Mouse (Mus musculus) MEL (cell line): ENCODE data around the gene Gfra4. TPM values are rescaled to one million over a fixed set of nuclear protein-coding genes. Genes with fewer than 3 reads are reported as not detected.

ENCODE experiments used
- DNase-seq: peaks from one replicate; pipeline ENCODE4 v3.0.0; 2011; ENCODE audit warnings: low read depth, low spot score
- H3K27ac ChIP-seq: 2 replicates; pipeline ENCODE4 v1.5.1; 2012; ENCODE audit warnings: low read depth, mild to moderate bottlenecking, control low read depth, low read length, moderate library complexity; ENCODE audit not compliant: control insufficient read depth
- H3K27me3 ChIP-seq, 2 experiments: fragments of 150-350 bp in 1 of 2; sonication (generic) in 1 of 2; 2 replicates each; pipeline ENCODE4 v1.6.1; 2012; ENCODE audit warnings: low read length in 2 of 2, mild to moderate bottlenecking in 2 of 2, improper control_type of control experiment in 1 of 2, moderate library complexity in 1 of 2; ENCODE audit not compliant: insufficient read depth in 2 of 2, control insufficient read depth in 1 of 2
- H3K36me3 ChIP-seq, 2 experiments: 2 replicates each; pipeline ENCODE4 v1.6.1; 2012 to 2014; ENCODE audit warnings: low read length in 2 of 2, improper control_type of control experiment in 1 of 2, inconsistent platforms in 1 of 2, mild to moderate bottlenecking in 1 of 2; ENCODE audit not compliant: insufficient read depth in 2 of 2, control insufficient read depth in 1 of 2
- H3K4me1 ChIP-seq, 2 experiments: fragments of 150-350 bp in 1 of 2; sonication (generic) in 1 of 2; 2 replicates each; pipeline ENCODE4 v1.6.1; 2012; ENCODE audit warnings: low read length in 2 of 2, improper control_type of control experiment in 1 of 2, mild to moderate bottlenecking in 1 of 2; ENCODE audit not compliant: insufficient read depth in 2 of 2, control insufficient read depth in 1 of 2
- H3K4me3 ChIP-seq, 2 experiments: fragments of 150-350 bp in 1 of 2; sonication (generic) in 1 of 2; 2 replicates each; pipeline ENCODE4 v1.5.1; 2012; ENCODE audit warnings: low read depth in 2 of 2, low read length in 2 of 2, mild to moderate bottlenecking in 2 of 2, moderate library complexity in 2 of 2, control low read depth in 1 of 2, improper control_type of control experiment in 1 of 2; ENCODE audit not compliant: control insufficient read depth in 1 of 2, insufficient read depth in 1 of 2
- H3K79me2 ChIP-seq: 2 replicates; pipeline ENCODE4 v1.6.1; 2012; ENCODE audit warnings: mild to moderate bottlenecking, low read length, moderate library complexity; ENCODE audit not compliant: control insufficient read depth, poor library complexity, insufficient read depth
- H3K9ac ChIP-seq: 2 replicates; pipeline ENCODE4 v1.6.1; 2012; ENCODE audit warnings: low read depth, mild to moderate bottlenecking, control low read depth, low read length, moderate library complexity; ENCODE audit not compliant: control insufficient read depth, poor library complexity, severe bottlenecking
- H3K9me3 ChIP-seq: fragments of 150-350 bp; sonication (generic); replicated peaks from 2 replicates; pipeline ENCODE4 v1.6.1; 2012; ENCODE audit warnings: mild to moderate bottlenecking, low read length, improper control_type of control experiment, moderate library complexity; ENCODE audit not compliant: insufficient read depth
- BHLHE40 ChIP-seq: IDR thresholded peaks from 2 replicates; pipeline ENCODE4 v1.6.1; 2012; ENCODE audit warnings: low read depth, mild to moderate bottlenecking, inconsistent platforms, low read length, improper control_type of control experiment, borderline replicate concordance
- CHD1 ChIP-seq: IDR thresholded peaks from 2 replicates; pipeline ENCODE4 v1.6.1; 2012; ENCODE audit warnings: low read depth, mild to moderate bottlenecking, inconsistent platforms, low read length, improper control_type of control experiment
- CHD2 ChIP-seq: IDR thresholded peaks from 2 replicates; pipeline ENCODE4 v1.6.1; 2011; ENCODE audit warnings: low read length, improper control_type of control experiment
- CTCF ChIP-seq, 3 experiments: IDR thresholded peaks in 2 of 3; conservative IDR thresholded peaks in 1 of 3; 2 replicates each; pipeline ENCODE4 v1.5.1; 2011 to 2012; ENCODE audit warnings: low read length in 3 of 3, low read depth in 2 of 3, mild to moderate bottlenecking in 2 of 3, improper control_type of control experiment in 1 of 3, inconsistent platforms in 1 of 3, mixed read lengths in 1 of 3, moderate library complexity in 1 of 3; ENCODE audit not compliant: control insufficient read depth in 1 of 3, insufficient read depth in 1 of 3, poor library complexity in 1 of 3, severe bottlenecking in 1 of 3
- E2F4 ChIP-seq: IDR thresholded peaks from 2 replicates; pipeline ENCODE4 v1.6.1; 2011; ENCODE audit warnings: low read depth, low read length, improper control_type of control experiment, borderline replicate concordance
- ETS1 ChIP-seq: IDR thresholded peaks from 2 replicates; pipeline ENCODE4 v1.6.1; 2012; ENCODE audit warnings: low read depth, mild to moderate bottlenecking, inconsistent platforms, low read length, improper control_type of control experiment, moderate library complexity
- GABPA ChIP-seq: IDR thresholded peaks from 2 replicates; pipeline ENCODE4 v1.6.1; 2012; ENCODE audit warnings: low read depth, mild to moderate bottlenecking, inconsistent platforms, low read length, improper control_type of control experiment, moderate library complexity
- GATA1 ChIP-seq: IDR thresholded peaks from 2 replicates; pipeline ENCODE4 v1.6.1; 2011; ENCODE audit warnings: low read depth, low read length, improper control_type of control experiment
- MAFK ChIP-seq: IDR thresholded peaks from 2 replicates; pipeline ENCODE4 v1.6.1; 2011; ENCODE audit warnings: low read depth, mild to moderate bottlenecking, low read length, improper control_type of control experiment, borderline replicate concordance
- MAX ChIP-seq: IDR thresholded peaks from 2 replicates; pipeline ENCODE4 v1.6.1; 2011; ENCODE audit warnings: low read length, improper control_type of control experiment
- MAZ ChIP-seq: IDR thresholded peaks from 2 replicates; pipeline ENCODE4 v1.6.1; 2012; ENCODE audit warnings: low read depth, mild to moderate bottlenecking, inconsistent platforms, low read length, improper control_type of control experiment
- MEF2A ChIP-seq: IDR thresholded peaks from 2 replicates; pipeline ENCODE4 v1.6.1; 2014; ENCODE audit warnings: low read depth, mild to moderate bottlenecking, inconsistent platforms, low read length, improper control_type of control experiment; ENCODE audit not compliant: poor library complexity, insufficient replicate concordance, severe bottlenecking; ENCODE audit errors: extremely low read depth
- MXI1 ChIP-seq: IDR thresholded peaks from 2 replicates; pipeline ENCODE4 v1.6.1; 2011; ENCODE audit warnings: mild to moderate bottlenecking, low read depth, low read length, improper control_type of control experiment
- MYB ChIP-seq: IDR thresholded peaks from 2 replicates; pipeline ENCODE4 v1.6.1; 2011; ENCODE audit warnings: mild to moderate bottlenecking, low read depth, low read length, improper control_type of control experiment
- POLR2AphosphoS5 ChIP-seq: IDR thresholded peaks from 2 replicates; pipeline ENCODE4 v1.6.1; 2012; ENCODE audit warnings: low read depth, borderline replicate concordance, mild to moderate bottlenecking, inconsistent platforms, low read length, moderate library complexity, mixed read lengths
- RAD21 ChIP-seq: IDR thresholded peaks from 2 replicates; pipeline ENCODE4 v1.6.1; 2011; ENCODE audit warnings: mild to moderate bottlenecking, low read depth, low read length, improper control_type of control experiment
- SIN3A ChIP-seq: IDR thresholded peaks from 2 replicates; pipeline ENCODE4 v1.6.1; 2012; ENCODE audit warnings: low read length, improper control_type of control experiment, inconsistent platforms
- SMC3 ChIP-seq: IDR thresholded peaks from 2 replicates; pipeline ENCODE4 v1.6.1; 2011; ENCODE audit warnings: low read depth, low read length, improper control_type of control experiment
- TBP ChIP-seq: IDR thresholded peaks from 2 replicates; pipeline ENCODE4 v1.8.0; 2011; ENCODE audit warnings: low read depth, low read length, improper control_type of control experiment
- TCF12 ChIP-seq: IDR thresholded peaks from 2 replicates; pipeline ENCODE4 v1.6.1; 2014; ENCODE audit warnings: low read depth, mild to moderate bottlenecking, inconsistent platforms, low read length, improper control_type of control experiment, moderate library complexity
- USF1 ChIP-seq: IDR thresholded peaks from 2 replicates; pipeline ENCODE4 v1.6.1; 2014; ENCODE audit warnings: low read depth, mild to moderate bottlenecking, inconsistent platforms, low read length, improper control_type of control experiment, moderate library complexity
- ZKSCAN1 ChIP-seq: IDR thresholded peaks from 2 replicates; pipeline ENCODE4 v1.6.1; 2012; ENCODE audit warnings: low read depth, mild to moderate bottlenecking, inconsistent platforms, low read length, improper control_type of control experiment, moderate library complexity
- ZMIZ1 ChIP-seq: IDR thresholded peaks from 2 replicates; pipeline ENCODE4 v1.6.1; 2012; ENCODE audit warnings: low read depth, mild to moderate bottlenecking, inconsistent platforms, low read length, improper control_type of control experiment, moderate library complexity
- ZNF384 ChIP-seq: IDR thresholded peaks from 2 replicates; pipeline ENCODE4 v1.6.1; 2012; ENCODE audit warnings: low read depth, mild to moderate bottlenecking, inconsistent platforms, low read length, improper control_type of control experiment
- polyA plus RNA-seq, 2 experiments: library from polyadenylated mRNA; stranded (reverse) in 1 of 2; unstranded in 1 of 2; fragments of >175 nt in 1 of 2; fragments of >200 nt in 1 of 2; gene quantifications; 2 replicates each; pipeline versions ENCODE4 v1.2.1 to v1.2.4; 2012; ENCODE audit warnings: low replicate concordance in 2 of 2, low read depth in 1 of 2; ENCODE audit not compliant: insufficient read length in 2 of 2, insufficient read depth in 1 of 2, missing spikeins in 1 of 2
- total RNA-seq: library from RNA; depleted of rRNA; stranded (reverse); fragments of 300-350 nt; gene quantifications from 2 replicates; pipeline ENCODE4 v1.2.3, GENCODE M21; 2012

The Gfra4 gene
- total and polyA plus RNA-seq, 3 experiments: not detected

GRCm38 (mm10) chr2:131044354-131044852 lies 1.5 kb upstream of the Gfra4 start:
- Histone ChIP-seq H3K36me3 (peaks cover 0 to 13% of the 10 kb centered on the region in 2 experiments; a peak in 2 of 4 replicates), H3K79me2 (no peaks in the 10 kb centered on the region), H3K27ac (no peak overlapping the region), H3K4me1 (peaks cover 11 to 13% of the 10 kb centered on the region in 2 experiments), H3K9me3 (no peaks in the 10 kb centered on the region), H3K4me3 (peak overlapping the region; percentile 16 to 21; a peak in 2 of 4 replicates), H3K27me3 (no peaks in the 10 kb centered on the region), H3K9ac (no peak overlapping the region)
- TF ChIP-seq CHD1 (no peak), ZKSCAN1 (no peak), MXI1 (peak; percentile 34), E2F4 (no peak), ETS1 (no peak), USF1 (peak; percentile 49; the same call in 1 of the 2 replicates), ZMIZ1 (no peak), GABPA (no peak), CHD2 (no peak), MAFK (no peak), MAX (no peak; the same call in 1 of the 2 replicates), SMC3 (peak; percentile 46), BHLHE40 (no peak), POLR2AphosphoS5 (no peak), RAD21 (peak; percentile 19), GATA1 (0 out of 2 replicates have a peak, but pooled peaks have one; percentile 19), CTCF (IDR thresholded peaks at IDR 0.05 in 2 of 3, conservative IDR thresholded peaks at IDR 0.05 in 1 of 3; ENCODE audit: control insufficient read depth in 1 of 3, insufficient read depth in 1 of 3, low read depth in 2 of 3, low read length in 3 of 3, poor library complexity in 1 of 3, severe bottlenecking in 1 of 3) (peak; percentile 15 to 53 (median 48); a peak in 5 of 6 replicates), MEF2A (no peak), SIN3A (no peak)
- peak; percentile 35 for DNase-seq

- H3K36me3 ChIP-seq: peaks cover 0 to 11% of the 10 kb centered on the region in 2 experiments; a peak in 2 of 4 replicates
- H3K4me1 ChIP-seq: peaks cover 6 to 13% of the 10 kb centered on the region in 2 experiments
- TF ChIP-seq BHLHE40: no peak
- no peak for TF ChIP-seq E2F4
- no peak for TF ChIP-seq POLR2AphosphoS5
- no peak for TF ChIP-seq TCF12
- no peak for TF ChIP-seq ZNF384
- TF ChIP-seq MAZ: no peak
- no peak for TF ChIP-seq TBP
- no peak for TF ChIP-seq MYB
- no peak for TF ChIP-seq MEF2A
- no peak for TF ChIP-seq ZMIZ1
- no peak for DNase-seq
- H3K9ac ChIP-seq: no peak overlapping the region
- no peak overlapping the region for H3K27ac ChIP-seq
- no peaks in the 10 kb centered on the region for H3K9me3 ChIP-seq
- no peaks in the 10 kb centered on the region for H3K79me2 ChIP-seq
- no peaks in the 10 kb centered on the region for H3K27me3 ChIP-seq
- H3K4me3 ChIP-seq: no peak overlapping the region
Measured at GRCm38 (mm10) chr2:131040854-131041825, 1.7 kb downstream of the Gfra4 start.
